ENCODE assay signal across 30 mouse cellular contexts in genomic region chr5:74321010-74321746, GRCm38 (mm10).
A peak's percentile ranks its signal among the peaks of the same experiment; 100 is the strongest.
DNase-seq lines count a peak whose midpoint lies in the region; ATAC-seq and TF ChIP-seq lines count a peak whose summit lies in the region.
"Had no signal": no experiment of that assay in that cellular context is flagged by ENCODE, and none has a peak within 500 bp of the region (broad histone marks: within the 10 kb centered on the region; RNA-seq: fewer than 3 reads in every experiment).

No protein-coding gene starts in this region.

- no peak overlapping the region for H3K9ac ChIP-seq in heart, postnatal 0 days (replicated peaks; ENCODE audit: low read depth, low read length)
- H3K9ac ChIP-seq: embryonic facial prominence, embryonic 13.5 days; hindbrain, embryonic 14.5 days; limb, embryonic 13.5 days; liver, embryonic 12.5 days; midbrain, embryonic 12.5 days; neural tube, embryonic 13.5 days had no signal

- no peaks in the 10 kb centered on the region for H3K9me3 ChIP-seq in heart, postnatal 0 days (replicated peaks; ENCODE audit: control insufficient read depth, low read length)
- H3K9me3 ChIP-seq in limb, embryonic 10.5 days (replicated peaks), result no peaks in the 10 kb centered on the region
- H3K9me3 ChIP-seq: embryonic facial prominence, embryonic 13.5 days; limb, embryonic 13.5 days; liver, embryonic 12.5 days; megakaryocyte, embryonic 14.5 days; midbrain, embryonic 12.5 days; neural tube, embryonic 13.5 days had no signal

- no peaks in the 10 kb centered on the region for H3K4me1 ChIP-seq in heart, postnatal 0 days (ENCODE audit: control insufficient read depth, insufficient read depth)
- H3K4me1 ChIP-seq in limb, embryonic 10.5 days, result peaks cover 18% of the 10 kb centered on the region
- H3K4me1 ChIP-seq: midbrain, embryonic 12.5 days; neural tube, embryonic 13.5 days had no signal

- no peak overlapping the region for H3K4me2 ChIP-seq in heart, postnatal 0 days (ENCODE audit: low read depth, low read length)
- H3K4me2 ChIP-seq: embryonic facial prominence, embryonic 13.5 days; hindbrain, embryonic 14.5 days; limb, embryonic 13.5 days; liver, embryonic 12.5 days; midbrain, embryonic 12.5 days; neural tube, embryonic 13.5 days had no signal

- intact Hi-C loops in heart, postnatal 14 days (cut with DNase I), result no loop called here

- 0 out of 2 replicates have a peak, but pooled peaks have one; percentile 9 for ATAC-seq in frontal cortex, adult (ENCODE audit: low TSS enrichment)
- peak; percentile 39; the same call in 1 of the 2 replicates for ATAC-seq in heart, postnatal 0 days (ENCODE audit: insufficient read depth, low read depth)
- no peak for ATAC-seq in erythroblast, adult 5-6 weeks (replicated peaks; ENCODE audit: low FRiP score, poor library complexity, severe bottlenecking)
- ATAC-seq: forebrain, embryonic 16.5 days; liver, embryonic 12.5 days; lung, postnatal 0 days had no signal

- H3K27me3 ChIP-seq in heart, postnatal 0 days (ENCODE audit: control insufficient read depth, insufficient read depth, low read length), result no peaks in the 10 kb centered on the region
- H3K27me3 ChIP-seq in limb, embryonic 10.5 days (ENCODE audit: low read depth, poor library complexity, severe bottlenecking), result no peaks in the 10 kb centered on the region
- H3K27me3 ChIP-seq: embryonic facial prominence, embryonic 13.5 days; limb, embryonic 13.5 days; liver, embryonic 12.5 days; megakaryocyte, embryonic 14.5 days; midbrain, embryonic 12.5 days; neural tube, embryonic 13.5 days had no signal

- TF ChIP-seq EP300 in heart, postnatal 0 days (IDR thresholded peaks at IDR 0.05; ENCODE audit: low read depth), result no peak

- H3K27ac ChIP-seq in heart, postnatal 0 days (ENCODE audit: low read depth), result 0 out of 2 replicates have a peak overlapping the region, but pooled peaks have one; percentile 12
- H3K27ac ChIP-seq in limb, embryonic 10.5 days, result peak overlapping the region; percentile 48; the same call in 1 of the 2 replicates
- H3K27ac ChIP-seq: embryonic facial prominence, embryonic 13.5 days; hindbrain, embryonic 14.5 days; left cerebral cortex, adult 2 months; limb, embryonic 13.5 days; liver, embryonic 12.5 days; midbrain, embryonic 12.5 days; neural tube, embryonic 13.5 days had no signal

- DNase-seq in frontal cortex, postnatal 25 days (ENCODE audit: low spot score in 2 of 2), result no peak
- peak; percentile 31 for DNase-seq in heart, postnatal 0 days (ENCODE audit: low spot score)
- no peak for DNase-seq in heart, postnatal 14 days
- DNase-seq in limb, embryonic 10.5 days (ENCODE audit: low spot score), result no peak
- peak; percentile 57 for DNase-seq in testis, postnatal 14 days (ENCODE audit: low spot score)
- DNase-seq: adrenal gland, postnatal 36 days; B cell, adult 2 months; cerebellum, adult 8-10 months; gastrocnemius, postnatal 14 days; kidney, adult 11 months; kidney, postnatal 14 days; layer of hippocampus, adult 9-11 months; lung, adult 18-20 months; lung, postnatal 4 days; right cerebral cortex, postnatal 4 days; thymus, adult 18-20 months; thymus, postnatal 25 days had no signal

- 68% methylated on average over 10 of the region's 10 CpGs for WGBS in heart, postnatal 0 days
- WGBS in limb, embryonic 10.5 days, result 62% methylated on average over 10 of the region's 10 CpGs

- no peak for TF ChIP-seq CTCF in heart, postnatal 0 days (IDR thresholded peaks at IDR 0.05; ENCODE audit: low read depth)

- H3K36me3 ChIP-seq in heart, postnatal 0 days (replicated peaks; ENCODE audit: control insufficient read depth, insufficient read depth, low read length), result no peaks in the 10 kb centered on the region
- H3K36me3 ChIP-seq in limb, embryonic 10.5 days, result no peaks in the 10 kb centered on the region
- H3K36me3 ChIP-seq: embryonic facial prominence, embryonic 13.5 days; limb, embryonic 13.5 days; liver, embryonic 12.5 days; midbrain, embryonic 12.5 days; neural tube, embryonic 13.5 days had no signal

- no peak overlapping the region for H3K4me3 ChIP-seq in heart, postnatal 0 days (ENCODE audit: low read depth, low read length)
- no peak overlapping the region for H3K4me3 ChIP-seq in limb, embryonic 10.5 days
- H3K4me3 ChIP-seq: embryonic facial prominence, embryonic 13.5 days; erythroblast, embryonic 14.5 days; left cerebral cortex, adult 2 months; limb, embryonic 13.5 days; liver, embryonic 12.5 days; megakaryocyte, embryonic 14.5 days; midbrain, embryonic 12.5 days; neural tube, embryonic 13.5 days had no signal

Comparison
In these comparisons a context has a peak if more than half of its experiments do, and no peak if none do; other contexts are left out.
1. DNase-seq: peak in heart, postnatal 0 days (single experiment) and testis, postnatal 14 days (single experiment); none in frontal cortex, postnatal 25 days (0 of 2), heart, postnatal 14 days (0 of 2) and limb, embryonic 10.5 days (single experiment).